Mouse (Mus musculus): ENCODE results near the gene Nsd1.
"Not testable (repeated sequence)": the region's sequence is repeated elsewhere in the genome, so short reads cannot be mapped to it uniquely, and the experiment has no call there.

The Nsd1 gene

GRCm38 (mm10) chr13:55191535-55191934 lies 18.0 kb upstream of the Nsd1 start:
- no peak for DNase-seq

DNA sequence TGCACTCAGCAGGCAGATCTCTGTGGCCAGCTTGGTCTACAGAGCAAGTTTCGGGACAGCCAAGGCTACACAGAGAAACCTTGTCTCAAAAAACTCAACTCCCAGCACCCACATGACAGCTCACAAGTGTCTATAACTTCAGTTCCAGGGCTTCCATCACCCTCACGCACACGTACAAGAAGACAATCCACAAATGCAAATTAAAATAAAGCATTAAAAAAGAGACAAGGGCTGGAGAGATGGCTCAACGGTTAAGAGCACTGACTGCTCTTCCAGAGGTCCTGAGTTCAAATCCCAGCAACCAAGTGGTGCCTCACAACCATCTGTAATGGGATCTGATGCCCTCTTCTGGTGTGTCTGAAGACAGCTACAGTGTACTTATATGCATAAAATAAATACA lies 6.8 kb upstream of the Nsd1 start:
- DNase-seq = not testable (repeated sequence)

GRCm38 (mm10) chr13:55203740-55204139 lies 5.8 kb upstream of the Nsd1 start:
- peak; percentile 45 to 73 for DNase-seq

DNA sequence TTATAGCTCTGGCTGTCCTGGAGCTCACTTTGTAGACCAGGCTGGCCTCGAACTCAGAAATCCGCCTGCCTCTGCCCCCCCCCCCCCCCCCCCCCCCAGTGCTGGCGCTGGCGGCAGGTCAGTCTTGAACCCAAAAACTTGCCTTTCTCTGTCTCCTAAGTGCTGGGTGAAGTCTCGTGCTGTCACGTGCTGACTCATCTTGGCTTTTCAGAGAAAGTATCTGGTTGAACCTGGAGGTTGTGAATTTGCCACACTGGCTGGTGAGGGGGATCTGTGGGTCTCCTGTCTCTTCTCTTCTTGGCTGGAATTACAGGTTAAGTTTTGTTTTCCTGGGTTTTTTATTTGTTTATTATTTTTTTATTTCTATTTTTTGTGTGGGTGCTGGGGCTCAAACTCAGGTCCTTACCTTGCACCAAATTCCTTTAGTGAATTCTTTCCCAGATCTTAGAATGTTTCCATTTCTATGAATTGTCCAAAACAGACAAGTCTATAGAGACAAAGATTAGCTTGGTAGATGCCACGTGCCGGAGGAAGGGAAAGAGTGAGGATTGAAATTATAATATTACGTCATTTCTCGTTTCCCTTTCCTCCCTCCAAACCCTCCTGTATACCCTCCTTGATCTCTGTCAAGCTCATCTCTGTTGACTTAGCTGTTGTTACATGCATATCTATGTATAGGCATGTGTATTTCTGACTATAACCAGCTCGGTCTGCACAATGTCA lies 4.8 kb upstream of the Nsd1 start:
- DNase-seq = no peak

DNA sequence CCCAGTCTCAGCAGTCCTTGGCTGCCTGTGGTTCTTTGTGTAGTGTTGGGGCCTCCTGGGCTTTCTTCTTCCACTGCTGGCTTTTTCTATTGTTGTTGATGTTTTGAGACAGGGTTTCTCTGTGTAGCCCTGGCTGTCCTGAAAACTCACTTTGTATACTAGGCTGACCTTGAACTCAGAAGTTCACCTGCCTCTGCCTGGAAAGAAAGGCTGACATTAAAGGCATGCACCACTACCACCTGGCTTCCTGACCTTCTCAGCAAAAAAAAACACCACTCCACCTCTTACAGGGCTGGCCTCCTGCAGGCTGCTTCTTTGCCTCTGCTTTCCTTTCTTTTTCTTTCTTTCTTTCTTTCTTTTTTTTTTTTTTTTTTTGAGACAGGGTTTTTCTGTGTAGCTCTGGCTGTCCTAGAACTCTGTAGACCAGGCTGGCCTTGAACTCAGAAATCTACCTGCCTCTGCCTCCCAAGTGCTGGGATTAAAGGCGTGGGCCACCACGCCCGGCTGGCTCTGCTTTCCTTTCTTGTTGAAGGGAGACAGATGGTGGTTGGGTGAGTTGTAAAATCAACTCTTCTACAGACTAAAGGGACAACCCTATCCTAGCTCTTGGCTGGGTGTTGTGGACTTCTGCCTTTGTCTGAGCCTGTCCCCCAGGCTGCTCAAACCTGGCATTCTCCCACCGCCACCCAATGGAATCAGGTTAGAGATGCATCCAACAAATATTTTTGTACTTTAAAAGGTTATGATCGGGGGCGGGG lies 4.0 kb upstream of the Nsd1 start:
- no peak for DNase-seq

- peak; percentile 20 to 39 for DNase-seq
These were observed 539 bp upstream of the Nsd1 start for GRCm38 (mm10) chr13:55208837-55209648.

DNA sequence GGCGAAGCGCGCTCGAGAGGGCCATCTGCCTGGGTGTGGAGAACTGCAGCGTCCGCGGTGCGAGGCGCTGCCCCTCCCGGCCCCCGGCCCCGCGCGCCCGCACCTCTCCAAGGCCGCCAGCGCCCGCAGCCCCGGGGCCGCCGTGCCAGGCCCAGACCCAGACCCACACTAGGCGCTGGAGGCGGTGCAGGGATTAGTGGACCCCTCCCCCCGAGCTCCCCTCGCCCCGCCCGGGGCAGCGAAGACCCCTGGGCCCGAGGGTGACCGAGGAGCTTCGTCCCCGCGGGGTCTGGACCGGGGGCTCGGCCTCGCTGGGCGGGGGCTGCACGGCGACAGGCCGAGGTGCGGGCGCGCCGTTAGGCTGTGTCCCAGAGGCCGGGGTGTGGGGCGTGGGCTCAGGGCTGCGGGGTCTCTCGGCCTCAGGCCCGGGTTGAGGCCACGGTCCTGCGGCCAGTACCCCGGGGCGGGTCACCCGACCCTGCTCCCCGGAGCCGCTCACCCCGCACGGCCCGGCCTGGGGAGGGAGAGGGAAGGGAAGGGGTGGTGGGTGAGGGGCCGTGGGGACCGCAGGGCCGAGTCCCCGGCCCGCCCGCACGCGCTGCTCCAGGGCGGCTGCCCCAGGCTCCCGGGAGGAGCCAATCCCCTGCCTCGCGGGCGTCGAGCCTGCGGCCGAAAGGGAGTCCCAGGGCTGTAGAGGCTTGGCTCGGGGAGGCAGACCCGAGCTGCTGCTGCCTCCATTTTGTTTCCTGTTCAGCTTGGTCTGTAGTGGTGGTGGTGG lies 800 bp downstream of the Nsd1 start:
- DNase-seq = peak; percentile 75 to 85

DNA sequence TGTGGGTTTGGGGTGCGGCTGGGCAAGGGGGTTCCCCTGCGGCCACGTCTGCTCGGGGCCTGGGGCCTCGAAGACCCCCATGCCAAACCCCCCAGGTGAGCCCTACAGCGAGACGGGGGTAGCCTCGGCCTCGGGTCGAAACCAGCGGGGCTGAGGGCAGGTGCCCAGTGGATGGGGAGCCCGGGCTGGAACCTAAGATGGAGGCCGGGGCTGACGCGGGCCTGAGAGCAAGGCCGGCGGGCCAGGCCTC lies 1.3 kb downstream of the Nsd1 start:
- DNase-seq = peak in 1 of 2 experiments; percentile 88

- peak; percentile 89 to 94 for DNase-seq
These were observed 1.8 kb downstream of the Nsd1 start for GRCm38 (mm10) chr13:55211221-55212010.

GRCm38 (mm10) chr13:55212011-55212360 lies 2.4 kb downstream of the Nsd1 start:
- peak; percentile 72 to 84 for DNase-seq

GRCm38 (mm10) chr13:55212361-55213137 lies 3.0 kb downstream of the Nsd1 start:
- DNase-seq = peak; percentile 73 to 83

DNA sequence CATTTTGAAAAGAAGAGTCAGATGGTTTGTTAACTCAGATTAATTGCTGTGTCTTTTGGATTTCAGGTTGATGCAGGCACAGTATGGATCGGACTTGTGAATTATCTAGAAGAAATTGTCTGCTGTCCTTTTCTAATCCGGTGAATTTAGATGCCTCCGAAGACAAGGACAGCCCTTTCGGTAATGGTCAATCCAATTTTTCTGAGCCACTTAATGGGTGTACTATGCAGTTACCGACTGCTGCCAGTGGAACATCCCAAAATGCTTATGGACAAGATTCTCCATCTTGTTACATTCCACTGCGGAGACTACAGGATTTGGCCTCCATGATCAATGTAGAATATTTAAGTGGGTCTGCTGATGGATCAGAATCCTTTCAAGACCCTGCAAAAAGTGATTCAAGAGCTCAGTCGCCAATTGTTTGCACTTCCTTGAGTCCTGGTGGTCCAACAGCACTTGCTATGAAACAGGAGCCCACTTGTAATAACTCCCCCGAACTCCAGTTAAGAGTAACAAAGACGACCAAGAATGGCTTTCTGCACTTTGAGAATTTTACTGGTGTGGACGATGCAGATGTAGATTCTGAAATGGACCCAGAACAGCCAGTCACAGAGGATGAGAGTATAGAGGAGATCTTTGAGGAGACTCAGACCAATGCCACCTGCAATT lies 3.7 kb downstream of the Nsd1 start:
- DNase-seq = no peak

DNA sequence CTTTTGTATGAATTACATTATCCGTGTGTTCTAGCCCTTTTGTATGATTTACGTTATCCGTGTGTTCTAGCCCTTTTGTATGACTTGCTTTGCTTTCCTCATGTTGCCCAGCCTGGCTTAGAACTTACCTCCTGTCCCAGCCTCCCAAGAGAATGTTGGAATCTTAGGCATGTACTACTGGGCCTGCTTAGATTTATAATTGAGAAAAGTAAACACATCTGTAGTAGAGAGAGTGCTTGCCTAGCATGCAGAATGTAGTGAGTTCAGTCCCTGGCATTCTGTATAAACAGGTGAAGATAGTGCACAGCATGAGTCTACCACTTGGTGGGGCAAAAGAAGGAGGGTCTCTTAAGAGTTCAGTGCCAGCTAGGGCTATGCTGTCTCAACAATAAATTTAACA lies 14.8 kb downstream of the Nsd1 start:
- no peak for DNase-seq

DNA sequence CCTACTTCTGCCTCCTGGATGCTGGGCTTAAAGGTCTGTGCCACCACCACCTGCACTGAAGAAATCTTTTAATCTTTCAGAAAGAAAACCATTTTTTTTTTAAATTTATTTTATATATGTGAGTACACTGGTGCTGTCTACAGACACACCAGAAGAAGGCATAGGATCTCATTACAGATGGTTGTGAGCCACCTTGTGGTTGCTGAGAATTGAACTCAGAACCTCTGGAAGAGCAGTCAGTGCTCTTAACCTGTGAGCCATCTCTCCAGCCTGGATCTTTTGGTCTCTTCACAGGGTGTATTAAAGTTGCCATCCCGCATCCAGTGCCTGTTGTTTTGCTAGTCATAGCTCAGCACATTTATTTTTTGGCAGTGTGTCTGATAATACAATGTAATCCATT lies 21.1 kb downstream of the Nsd1 start:
- no peak for DNase-seq

DNA sequence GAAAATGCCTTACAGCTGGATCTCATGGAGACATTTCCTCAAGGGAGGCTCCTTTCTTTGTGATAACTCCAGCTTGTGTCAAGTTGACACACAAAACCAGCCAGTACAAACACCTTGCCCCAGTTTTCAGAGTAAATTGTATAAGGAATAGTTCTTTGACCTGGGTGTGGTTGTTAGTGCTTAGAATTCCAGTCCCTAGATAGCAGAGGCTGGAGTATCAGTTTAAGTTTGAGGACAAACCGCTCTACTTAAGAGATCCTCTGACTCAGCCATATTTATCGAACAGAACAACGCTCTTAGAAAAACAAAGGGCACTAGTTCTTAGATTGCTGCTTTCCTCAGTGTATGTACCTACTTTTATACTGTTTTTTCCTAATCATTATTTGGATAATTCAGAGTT lies 33.6 kb downstream of the Nsd1 start:
- no peak for DNase-seq

DNA sequence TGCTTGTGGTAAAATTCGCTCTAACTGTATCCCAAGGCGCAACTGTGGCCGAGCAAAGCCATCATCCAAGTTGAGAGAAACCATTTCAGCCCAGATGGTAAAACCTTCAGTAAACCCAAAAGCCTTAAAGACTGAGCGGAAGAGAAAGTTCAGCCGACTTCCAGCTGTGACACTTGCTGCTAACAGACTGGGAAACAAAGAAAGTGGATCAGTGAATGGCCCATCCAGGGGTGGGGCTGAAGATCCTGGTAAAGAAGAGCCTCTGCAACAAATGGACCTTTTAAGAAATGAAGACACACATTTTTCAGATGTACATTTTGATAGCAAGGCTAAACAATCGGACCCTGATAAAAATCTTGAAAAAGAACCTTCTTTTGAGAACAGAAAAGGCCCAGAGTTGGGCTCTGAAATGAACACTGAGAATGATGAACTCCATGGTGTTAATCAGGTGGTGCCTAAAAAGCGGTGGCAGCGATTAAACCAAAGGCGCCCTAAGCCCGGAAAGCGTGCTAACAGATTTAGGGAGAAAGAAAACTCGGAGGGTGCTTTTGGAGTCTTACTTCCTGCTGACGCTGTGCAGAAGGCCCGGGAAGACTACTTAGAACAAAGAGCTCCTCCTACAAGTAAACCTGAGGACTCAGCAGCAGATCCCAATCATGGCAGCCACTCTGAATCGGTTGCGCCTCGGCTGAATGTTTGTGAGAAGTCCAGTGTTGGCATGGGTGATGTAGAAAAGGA lies 37.9 kb downstream of the Nsd1 start:
- no peak for DNase-seq

DNA sequence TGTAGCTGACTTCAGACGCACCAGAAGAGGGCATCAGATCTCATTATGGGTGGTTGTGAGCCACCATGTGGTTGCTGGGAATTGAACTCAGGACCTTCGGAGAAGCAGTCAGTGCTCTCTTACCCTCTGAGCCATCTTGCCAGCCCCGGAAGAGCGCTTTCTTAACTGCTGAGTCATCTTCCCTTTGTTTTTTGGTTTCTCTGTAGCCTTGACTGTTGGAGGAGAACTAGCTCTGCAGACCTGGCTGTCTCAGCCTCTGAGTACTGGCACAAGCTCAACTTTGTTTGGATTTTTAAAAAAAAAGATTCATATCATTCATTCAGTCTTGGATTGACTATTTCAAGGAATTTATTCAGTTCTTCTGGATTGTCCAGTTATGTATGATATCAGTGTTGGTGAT lies 39.7 kb downstream of the Nsd1 start:
- no peak for DNase-seq

DNA sequence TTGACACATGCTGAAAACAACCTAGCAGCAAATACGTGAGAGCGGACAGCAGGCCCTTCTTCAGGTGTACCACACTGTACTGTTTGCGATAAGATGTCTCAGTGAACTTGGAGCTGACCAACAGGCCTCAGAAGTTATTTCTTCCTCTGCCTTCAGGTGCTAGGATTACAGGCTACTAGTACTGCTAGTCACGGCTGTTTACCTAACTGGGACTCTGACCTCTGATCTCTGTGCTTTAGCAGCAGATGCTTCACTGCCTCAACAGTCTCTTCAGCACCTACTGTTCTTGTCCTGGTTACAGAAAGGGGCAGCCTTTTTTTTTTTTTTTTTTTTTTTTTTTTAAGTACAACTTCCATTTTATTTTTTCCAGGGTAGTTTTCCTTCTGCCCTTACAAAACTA lies 43.2 kb downstream of the Nsd1 start:
- no peak for DNase-seq

DNA sequence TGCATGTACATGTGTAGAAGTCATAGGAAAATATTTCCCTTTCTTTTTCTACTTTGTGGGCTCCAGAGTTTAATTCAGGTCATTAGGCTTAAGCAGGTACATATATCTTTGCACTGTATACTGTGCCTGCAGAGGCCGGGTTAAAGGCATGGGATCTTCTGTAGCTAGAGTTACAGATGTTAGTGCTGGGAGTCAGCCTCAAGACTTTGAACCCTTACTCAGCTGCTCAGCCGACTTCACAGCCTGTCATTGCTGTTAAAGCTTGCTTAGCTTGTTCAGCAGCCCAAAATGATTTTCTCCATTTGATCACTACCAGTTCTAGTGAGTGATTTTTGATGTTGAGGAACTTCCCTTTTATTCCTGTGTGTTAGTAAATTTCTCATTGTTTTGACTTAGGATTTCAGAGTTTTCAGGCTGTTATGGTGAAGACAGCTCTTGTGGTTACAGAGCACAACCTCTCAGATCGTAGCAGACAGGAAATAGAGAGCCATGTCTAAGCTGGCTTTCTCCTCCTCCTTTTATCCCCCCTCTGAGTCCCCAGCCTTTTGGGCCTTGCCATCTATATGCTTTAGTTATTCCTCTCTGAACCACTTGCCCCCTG lies 45.6 kb downstream of the Nsd1 start:
- no peak for DNase-seq

GRCm38 (mm10) chr13:55258651-55259050 lies 49.1 kb downstream of the Nsd1 start:
- DNase-seq = no peak

Data from kidney, postnatal 4 days (tissue).